Mouse (Mus musculus) lung, postnatal 0 days (tissue): ENCODE measurements around the gene Rptn. TPM values are rescaled to one million over a fixed set of nuclear protein-coding genes. Genes with fewer than 3 reads are reported as not detected.
"Not testable (repeated sequence)": the region's sequence is repeated elsewhere in the genome, so short reads cannot be mapped to it uniquely, and the experiment has no call there.

Source experiments
- ATAC-seq: fragments of 200-750 bp; cut with Nextera tagmentation; 2 replicates; pipeline ENCODE4 v1.8.0; 2017; ENCODE audit warnings: moderate library complexity
- DNase-seq: peaks from one replicate; pipeline ENCODE4 v3.0.0-alpha.2; 2016; ENCODE audit warnings: low spot score
- H3K27ac ChIP-seq: fragments of 300-500 bp; sonication (generic); 2 replicates; pipeline ENCODE4 v1.5.1; 2014; ENCODE audit warnings: antibody characterized with exemption, mild to moderate bottlenecking, low read length, mixed read lengths
- H3K27me3 ChIP-seq: fragments of 300-500 bp; sonication (generic); replicated peaks from 2 replicates; pipeline ENCODE4 v1.6.1; 2014; ENCODE audit warnings: low read length, mixed read lengths; ENCODE audit not compliant: insufficient read depth
- H3K36me3 ChIP-seq: fragments of 300-500 bp; sonication (generic); 2 replicates; pipeline ENCODE4 v1.6.1; 2014; ENCODE audit warnings: low read length, mixed read lengths; ENCODE audit not compliant: insufficient read depth
- H3K4me1 ChIP-seq: fragments of 300-500 bp; sonication (generic); 2 replicates; pipeline ENCODE4 v1.6.1; 2014; ENCODE audit warnings: antibody characterized with exemption, low read depth, low read length, mixed read lengths; ENCODE audit not compliant: insufficient read depth
- H3K4me2 ChIP-seq: fragments of 300-500 bp; sonication (generic); replicated peaks from 2 replicates; pipeline ENCODE4 v1.6.1; 2014; ENCODE audit warnings: low read depth, mild to moderate bottlenecking, low read length, moderate library complexity, mixed read lengths
- H3K4me3 ChIP-seq: fragments of 300-500 bp; sonication (generic); 2 replicates; pipeline ENCODE4 v1.5.1; 2014; ENCODE audit warnings: low read depth, low read length
- H3K9ac ChIP-seq: fragments of 300-500 bp; sonication (generic); replicated peaks from 2 replicates; pipeline ENCODE4 v1.6.1; 2014; ENCODE audit warnings: low read depth, mild to moderate bottlenecking
- H3K9me3 ChIP-seq: fragments of 300-500 bp; sonication (generic); 2 replicates; pipeline ENCODE4 v1.6.1; 2016; ENCODE audit warnings: low read length, mixed read lengths
- CTCF ChIP-seq: IDR thresholded peaks from 2 replicates; pipeline ENCODE4 v1.5.1; 2016; ENCODE audit warnings: antibody characterized with exemption, mild to moderate bottlenecking
- EP300 ChIP-seq: IDR thresholded peaks from 2 replicates; pipeline ENCODE4 v1.6.1; 2016; ENCODE audit warnings: antibody characterized with exemption, mild to moderate bottlenecking, control low read depth
- WGBS: fragments of 180-500 bp; shearing (Covaris S2); extraction: QIAGEN DNeasy Blood & Tissue Kit; methylation state at CpG from one replicate; pipeline ENCODE4 v1.1.7; 2014; 5-methylcytosine and 5-hydroxymethylcytosine counted together
- microRNA-seq: library from miRNA; unstranded; fragments of <30 nt; microRNA quantifications from one replicate; pipeline ENCODE4, GENCODE M21; 2016
- polyA plus RNA-seq: library from polyadenylated mRNA; unstranded; fragments of >200 nt; fragmentation: Nextera tagmentation; extraction: Ambion mirVana; gene quantifications from 2 replicates; pipeline ENCODE4 v1.2.1, GENCODE M21; 2015

Gene Rptn
- polyA plus RNA-seq, 1 experiment from 2014 or later: not detected

GRCm38 (mm10) chr3:93446128-93446755 lies 52.7 kb downstream of the Rptn start:
- peak; percentile 63 for DNase-seq
- Histone ChIP-seq H3K9ac (peak overlapping the region; percentile 44), H3K4me3 (peak overlapping the region; percentile 56), H3K9me3 (no peaks in the 10 kb centered on the region), H3K4me1 (peaks cover 8% of the 10 kb centered on the region), H3K36me3 (no peaks in the 10 kb centered on the region), H3K27me3 (0 out of 2 replicates have a peak, but pooled peaks cover 9% of the 10 kb centered on the region), H3K4me2 (peak overlapping the region; percentile 88), H3K27ac (peak overlapping the region; percentile 68)
- TF ChIP-seq CTCF: peak; percentile 31
- TF ChIP-seq EP300: no peak
- 0 out of 2 replicates have a peak, but pooled peaks have one; percentile 4 for ATAC-seq
- 1% methylated on average over 54 of the region's 54 CpGs for WGBS

GRCm38 (mm10) chr3:93446756-93447137 lies 53.2 kb downstream of the Rptn start:
- Histone ChIP-seq H3K27ac (peak overlapping the region; percentile 43), H3K9ac (peak overlapping the region; percentile 44), H3K4me2 (peak overlapping the region; percentile 88), H3K4me3 (peak overlapping the region; percentile 56)
- H3K27me3 ChIP-seq, H3K36me3 ChIP-seq, H3K4me1 ChIP-seq, DNase-seq, H3K9me3 ChIP-seq: not testable (repeated sequence)
- WGBS: under 1% methylated on average over 32 of the region's 32 CpGs
- ATAC-seq: peak; percentile 5; the same call in 1 of the 2 replicates

GRCm38 (mm10) chr3:93447138-93447841 lies 53.8 kb downstream of the Rptn start:
- Histone ChIP-seq H3K9me3 (no peaks in the 10 kb centered on the region), H3K27ac (peak overlapping the region; percentile 43), H3K27me3 (0 out of 2 replicates have a peak, but pooled peaks cover 8% of the 10 kb centered on the region), H3K4me3 (peak overlapping the region; percentile 56), H3K4me1 (peaks cover 8% of the 10 kb centered on the region), H3K9ac (peak overlapping the region; percentile 44), H3K4me2 (peak overlapping the region; percentile 88), H3K36me3 (no peaks in the 10 kb centered on the region)
- WGBS: 3% methylated on average over 59 of the region's 59 CpGs
- DNase-seq: peak; percentile 84
- TF ChIP-seq CTCF: peak; percentile 49
- no peak for TF ChIP-seq EP300
- ATAC-seq: peak; percentile 59

Small RNA genes within 50 kb of the gene (microRNA-seq; reads per million reads assigned to microRNA genes)
- not detected for gene Gm22752
- not detected for gene Gm44353

Other genes with a start within 250 kb of the Rptn start
- gene Crnn, start 248.9 kb upstream of the Rptn start, polyA plus RNA-seq: not detected in 2 replicates
- gene Flg2, start 196.4 kb upstream of the Rptn start, polyA plus RNA-seq: not detected in 2 replicates
- not detected in 2 replicates for gene Flg, start 120.2 kb upstream of the Rptn start, polyA plus RNA-seq
- not detected in 2 replicates for gene Hrnr, start 74.0 kb upstream of the Rptn start, polyA plus RNA-seq
- gene Tchh, start 48.6 kb downstream of the Rptn start, polyA plus RNA-seq: 4.2 and 5.1 TPM in 2 replicates
- gene Tchhl1, start 75.1 kb downstream of the Rptn start, polyA plus RNA-seq: not detected in 2 replicates
- 2,427 and 2,513 TPM in 2 replicates for gene S100a11, start 126.8 kb downstream of the Rptn start, polyA plus RNA-seq
- gene S100a10, start 161.4 kb downstream of the Rptn start, polyA plus RNA-seq: 395 and 447 TPM in 2 replicates